Comparison of ENCODE assay signal across 15 mouse cellular contexts in the genomic region with DNA sequence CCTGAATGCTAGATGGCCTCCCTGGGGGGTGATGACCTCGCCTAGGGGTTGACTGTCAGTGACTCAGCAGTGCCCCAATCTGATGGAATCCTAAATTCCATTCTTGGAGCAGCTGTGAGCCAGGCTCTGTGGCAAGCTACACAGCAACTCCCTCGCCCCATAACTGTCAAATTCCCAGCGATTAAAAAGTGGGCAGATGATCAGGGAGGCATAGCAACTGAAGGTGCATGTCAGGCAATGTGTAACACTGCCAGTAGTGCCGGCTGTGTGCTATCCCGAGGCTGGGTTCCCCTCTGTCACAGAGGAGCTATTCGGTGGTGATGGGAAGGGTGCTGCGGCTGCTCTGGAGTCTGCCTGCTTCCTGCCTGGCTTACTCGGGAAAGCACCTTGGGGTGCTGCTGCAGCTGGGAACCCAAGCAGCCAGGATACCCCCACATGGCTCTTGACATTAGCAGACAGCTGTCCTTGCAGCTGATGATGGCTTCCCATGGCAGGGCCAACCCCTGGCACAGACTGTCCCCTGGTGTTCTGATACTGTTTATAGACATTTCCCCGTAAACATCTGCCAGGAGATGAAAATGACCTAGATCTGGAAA. TPM values are rescaled to one million over a fixed set of nuclear protein-coding genes. Genes with fewer than 3 reads are reported as not detected.
DNase-seq lines count a peak whose midpoint lies in the region; ATAC-seq and TF ChIP-seq lines count a peak whose summit lies in the region.
"Had no signal": no experiment of that assay in that cellular context is flagged by ENCODE, and none has a peak within 500 bp of the region (broad histone marks: within the 10 kb centered on the region; RNA-seq: fewer than 3 reads in every experiment).

No protein-coding gene starts in this region.

- 86% methylated on average over 9 of the region's 9 CpGs for WGBS in midbrain, embryonic 11.5 days
- WGBS in midbrain, postnatal 0 days, result 79% methylated on average over 9 of the region's 9 CpGs

- no peak overlapping the region for H3K4me2 ChIP-seq in midbrain, embryonic 11.5 days
- H3K4me2 ChIP-seq in midbrain, postnatal 0 days (ENCODE audit: low read depth, low read length, poor library complexity, severe bottlenecking), result no peak overlapping the region
- H3K4me2 ChIP-seq: heart, embryonic 15.5 days; lung, embryonic 15.5 days; midbrain, embryonic 13.5 days had no signal

- no peaks in the 10 kb centered on the region for H3K4me1 ChIP-seq in midbrain, embryonic 11.5 days (ENCODE audit: control insufficient read depth, insufficient read depth, low read length)
- no peaks in the 10 kb centered on the region for H3K4me1 ChIP-seq in midbrain, postnatal 0 days (ENCODE audit: insufficient read depth, low read length)
- H3K4me1 ChIP-seq: lung, embryonic 15.5 days had no signal

- H3K9ac ChIP-seq in midbrain, embryonic 11.5 days (ENCODE audit: low read length), result no peak overlapping the region
- H3K9ac ChIP-seq in midbrain, postnatal 0 days (replicated peaks; ENCODE audit: low read length, poor library complexity, severe bottlenecking), result no peak overlapping the region
- H3K9ac ChIP-seq: heart, embryonic 15.5 days; lung, embryonic 15.5 days; midbrain, embryonic 13.5 days had no signal

- no peak for DNase-seq in frontal cortex, postnatal 10 days (ENCODE audit: low spot score in 2 of 2)
- peak; percentile 41 for DNase-seq in midbrain, embryonic 11.5 days (ENCODE audit: low spot score, missing footprints)
- no peak for DNase-seq in midbrain, postnatal 0 days (ENCODE audit: low spot score)
- peak; percentile 54 to 65 for DNase-seq in heart, postnatal 10 days
- peak; percentile 42 for DNase-seq in telencephalon, adult 2 months (ENCODE audit: low read depth, low spot score)
- DNase-seq in kidney, adult 9 months, result no peak
- no peak for DNase-seq in kidney, postnatal 10 days
- DNase-seq: adrenal gland, adult 2 months; cerebellum, adult 11-12 months; kidney, adult 11 months; thymus, postnatal 25 days had no signal

- no peaks in the 10 kb centered on the region for H3K9me3 ChIP-seq in midbrain, embryonic 11.5 days (ENCODE audit: control insufficient read depth, low read length)
- H3K9me3 ChIP-seq in midbrain, postnatal 0 days (ENCODE audit: low read length), result no peaks in the 10 kb centered on the region
- H3K9me3 ChIP-seq: heart, embryonic 15.5 days; lung, embryonic 15.5 days; midbrain, embryonic 13.5 days had no signal

- intact Hi-C loops in heart, postnatal 10 days (cut with DNase I), result no loop called here

- H3K27me3 ChIP-seq in midbrain, embryonic 11.5 days (ENCODE audit: control insufficient read depth, insufficient read depth, low read length), result no peaks in the 10 kb centered on the region
- H3K27me3 ChIP-seq in midbrain, postnatal 0 days (ENCODE audit: insufficient read depth, low read length), result no peaks in the 10 kb centered on the region
- H3K27me3 ChIP-seq: heart, embryonic 15.5 days; lung, embryonic 15.5 days; midbrain, embryonic 13.5 days had no signal

- peak; percentile 28 for ATAC-seq in frontal cortex, adult (ENCODE audit: low TSS enrichment)
- no peak for ATAC-seq in midbrain, embryonic 11.5 days (ENCODE audit: low FRiP score)
- no peak for ATAC-seq in midbrain, postnatal 0 days (ENCODE audit: low FRiP score)
- ATAC-seq: midbrain, embryonic 13.5 days had no signal

- H3K27ac ChIP-seq in midbrain, embryonic 11.5 days (ENCODE audit: low read depth, low read length), result no peak overlapping the region
- H3K27ac ChIP-seq in midbrain, postnatal 0 days (ENCODE audit: low read depth, low read length), result no peak overlapping the region
- H3K27ac ChIP-seq: heart, embryonic 15.5 days; lung, embryonic 15.5 days; midbrain, embryonic 13.5 days had no signal

- no peak for TF ChIP-seq CTCF in midbrain, postnatal 0 days (IDR thresholded peaks at IDR 0.05)

- no peaks in the 10 kb centered on the region for H3K36me3 ChIP-seq in midbrain, embryonic 11.5 days (ENCODE audit: control insufficient read depth, insufficient read depth, low read length)
- peaks cover 39% of the 10 kb centered on the region for H3K36me3 ChIP-seq in midbrain, postnatal 0 days (ENCODE audit: insufficient read depth, low read length)
- H3K36me3 ChIP-seq: heart, embryonic 15.5 days; lung, embryonic 15.5 days had no signal

- no peak overlapping the region for H3K4me3 ChIP-seq in midbrain, embryonic 11.5 days (ENCODE audit: low read depth, low read length)
- no peak overlapping the region for H3K4me3 ChIP-seq in midbrain, postnatal 0 days (ENCODE audit: low read depth, low read length)
- H3K4me3 ChIP-seq: heart, embryonic 15.5 days; lung, embryonic 15.5 days; midbrain, embryonic 13.5 days had no signal

RNA-seq across cellular contexts. Expression of gene Chga, which starts 31.6 kb away (rescaled TPM):
- 23.5 and 24.0 TPM in 2 replicates for polyA plus RNA-seq in midbrain, embryonic 11.5 days (2014; fragmentation: Nextera tagmentation; extraction: Ambion mirVana)
- 148 and 168 TPM in 2 replicates for total RNA-seq in midbrain, postnatal 0 days (2014; rRNA removed)
- 257 and 272 TPM in 2 replicates for polyA plus RNA-seq in midbrain, postnatal 0 days (2015; fragmentation: Nextera tagmentation; extraction: Ambion mirVana)
- not detected for total RNA-seq in heart, postnatal 10 days (2021)

Comparison
In these comparisons a context has a peak if more than half of its experiments do, and no peak if none do; other contexts are left out.
1. DNase-seq: peak in midbrain, embryonic 11.5 days (single experiment), heart, postnatal 10 days (2 of 2) and telencephalon, adult 2 months (single experiment); none in frontal cortex, postnatal 10 days (0 of 2), midbrain, postnatal 0 days (single experiment), kidney, adult 9 months (single experiment) and kidney, postnatal 10 days (single experiment).
2. RNA of gene Chga, which starts 31.6 kb away (total RNA-seq): 148 to 168 TPM in midbrain, postnatal 0 days; not detected in heart, postnatal 10 days; every median in the first group is over 100 times any median in the second.